ENCODE assay signal across 22 mouse cellular contexts in the genomic region with DNA sequence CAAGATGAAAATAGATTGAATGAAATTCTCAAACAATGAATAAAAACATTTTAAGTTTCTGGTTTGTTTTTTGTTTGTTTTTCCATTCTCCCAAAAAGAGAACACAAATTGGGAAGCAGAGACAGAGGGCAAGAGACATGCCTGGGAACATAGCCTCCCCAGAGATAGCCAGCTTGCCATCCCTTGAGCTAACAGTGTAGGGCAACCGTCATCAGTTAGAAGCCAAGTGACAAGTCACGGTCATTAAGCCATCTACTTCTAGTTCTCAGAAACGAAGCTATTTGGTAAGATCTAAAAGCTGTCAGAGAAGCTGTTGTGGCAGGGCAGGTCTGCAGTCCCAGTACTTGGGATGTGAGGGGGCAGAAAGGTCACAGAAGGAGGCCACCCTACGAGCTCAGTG. TPM values are rescaled to one million over a fixed set of nuclear protein-coding genes. Genes with fewer than 3 reads are reported as not detected.
DNase-seq lines count a peak whose midpoint lies in the region; ATAC-seq and TF ChIP-seq lines count a peak whose summit lies in the region.
"Had no signal": no experiment of that assay in that cellular context is flagged by ENCODE, and none has a peak within 500 bp of the region (broad histone marks: within the 10 kb centered on the region; RNA-seq: fewer than 3 reads in every experiment).

No protein-coding gene starts in this region.

- peaks cover 10% of the 10 kb centered on the region for H3K4me1 ChIP-seq in liver, adult 2 months (ENCODE audit: control insufficient read depth, insufficient read depth, low read length)
- peaks cover 24% of the 10 kb centered on the region for H3K4me1 ChIP-seq in liver, embryonic 12.5 days
- H3K4me1 ChIP-seq in G1E (ENCODE audit: insufficient read depth, low read depth, low read length) = peaks cover 87% of the 10 kb centered on the region
- H3K4me1 ChIP-seq: forebrain, embryonic 12.5 days had no signal

- H3ac ChIP-seq in myocyte (ENCODE audit: control insufficient read depth, insufficient read length) = no peak overlapping the region

- WGBS in liver, adult 2 months = 48% methylated on average over 4 of the region's 4 CpGs
- 42% methylated on average over 4 of the region's 4 CpGs for WGBS in liver, embryonic 12.5 days (ENCODE audit: insufficient replicate concordance)

- H3K27ac ChIP-seq in liver, adult 2 months (replicated peaks; ENCODE audit: insufficient read depth, low read depth, low read length) = no peak overlapping the region
- H3K27ac ChIP-seq in liver, embryonic 12.5 days = no peak overlapping the region
- H3K27ac ChIP-seq: embryonic facial prominence, embryonic 13.5 days; embryonic facial prominence, embryonic 15.5 days; forebrain, embryonic 10.5 days; forebrain, embryonic 12.5 days had no signal

- no peak for TF ChIP-seq CTCF in liver, adult 2 months (IDR thresholded peaks at IDR 0.05; ENCODE audit: low read depth, low read length)
- no peak for TF ChIP-seq CTCF in G1E (IDR thresholded peaks at IDR 0.05; ENCODE audit: low read depth, low read length)

- H3K36me3 ChIP-seq in liver, adult 2 months (ENCODE audit: control insufficient read depth, insufficient read depth, low read length) = no peaks in the 10 kb centered on the region
- no peaks in the 10 kb centered on the region for H3K36me3 ChIP-seq in liver, embryonic 12.5 days
- peaks cover 39% of the 10 kb centered on the region for H3K36me3 ChIP-seq in G1E (replicated peaks)
- no peaks in the 10 kb centered on the region for H3K36me3 ChIP-seq in myocyte (ENCODE audit: control insufficient read depth, insufficient read depth)
- H3K36me3 ChIP-seq: embryonic facial prominence, embryonic 13.5 days; embryonic facial prominence, embryonic 15.5 days; forebrain, embryonic 10.5 days; forebrain, embryonic 12.5 days had no signal

- no peak for ATAC-seq in liver, embryonic 12.5 days
- peak; percentile 31 for ATAC-seq in G1E (ENCODE audit: extremely low read depth, insufficient number of reproducible peaks, low FRiP score, poor library complexity, severe bottlenecking)
- ATAC-seq: forebrain, embryonic 14.5 days; forebrain, embryonic 16.5 days; Patski had no signal

- DNase-seq in liver, adult 2 months (ENCODE audit: extremely low read depth, low read depth, low spot score) = peak; percentile 22
- DNase-seq in G1E (ENCODE audit: low spot score) = no peak
- DNase-seq in adipocyte (ENCODE audit: low spot score) = peak; percentile 64
- DNase-seq in adrenal gland, adult 8-10 months = no peak
- no peak for DNase-seq in adrenal gland, postnatal 36 days
- DNase-seq: adrenal gland, adult 2 months; adrenal gland, postnatal 14 days; cerebellum, adult 11-12 months; cerebellum, adult 9-10 months; cerebellum, postnatal 10 days; cerebellum, postnatal 36 days; embryo, embryonic 11 days had no signal

- peaks cover 24% of the 10 kb centered on the region for H3K79me2 ChIP-seq in liver, adult 2 months (ENCODE audit: control insufficient read depth, insufficient read depth, low read length)
- H3K79me2 ChIP-seq in myocyte (ENCODE audit: control insufficient read depth, insufficient read depth) = peaks cover 89% of the 10 kb centered on the region

- H3K4me3 ChIP-seq in liver, adult 2 months (ENCODE audit: insufficient read depth, low read depth, low read length) = no peak overlapping the region
- H3K4me3 ChIP-seq in liver, embryonic 12.5 days = no peak overlapping the region
- no peak overlapping the region for H3K4me3 ChIP-seq in G1E (ENCODE audit: low read depth, low read length)
- H3K4me3 ChIP-seq in myocyte = no peak overlapping the region
- H3K4me3 ChIP-seq: embryonic facial prominence, embryonic 13.5 days; embryonic facial prominence, embryonic 15.5 days; erythroblast, embryonic 14.5 days; forebrain, embryonic 10.5 days; forebrain, embryonic 12.5 days had no signal

- no peak for TF ChIP-seq POLR2A in liver, adult 2 months (IDR thresholded peaks at IDR 0.05; ENCODE audit: extremely low read depth, insufficient read depth, low read length)
- TF ChIP-seq POLR2A in myocyte (IDR thresholded peaks at IDR 0.05; ENCODE audit: insufficient read length, low read depth) = no peak

- no peak overlapping the region for H3K4me2 ChIP-seq in liver, embryonic 12.5 days
- peak overlapping the region; percentile 50 for H3K4me2 ChIP-seq in myocyte (ENCODE audit: low read depth)
- H3K4me2 ChIP-seq: embryonic facial prominence, embryonic 13.5 days; embryonic facial prominence, embryonic 15.5 days; forebrain, embryonic 12.5 days had no signal

- no peaks in the 10 kb centered on the region for H3K27me3 ChIP-seq in liver, adult 2 months (ENCODE audit: control insufficient read depth, insufficient read depth, low read length)
- H3K27me3 ChIP-seq in liver, embryonic 12.5 days (replicated peaks) = no peaks in the 10 kb centered on the region
- H3K27me3 ChIP-seq in G1E (ENCODE audit: insufficient read depth, low read length) (no peaks in the 10 kb centered on the region), myocyte (ENCODE audit: control insufficient read depth, insufficient read depth, insufficient read length) (no peaks in the 10 kb centered on the region)
- H3K27me3 ChIP-seq: embryonic facial prominence, embryonic 13.5 days; embryonic facial prominence, embryonic 15.5 days; forebrain, embryonic 12.5 days; Patski had no signal

- H3K9ac ChIP-seq in liver, adult 2 months (ENCODE audit: low read depth, low read length) = no peak overlapping the region
- no peak overlapping the region for H3K9ac ChIP-seq in liver, embryonic 12.5 days
- H3K9ac ChIP-seq: embryonic facial prominence, embryonic 13.5 days; embryonic facial prominence, embryonic 15.5 days; forebrain, embryonic 12.5 days had no signal

- no peaks in the 10 kb centered on the region for H3K9me3 ChIP-seq in liver, embryonic 12.5 days (replicated peaks)
- H3K9me3 ChIP-seq in G1E (replicated peaks) = no peaks in the 10 kb centered on the region
- H3K9me3 ChIP-seq: embryonic facial prominence, embryonic 13.5 days; embryonic facial prominence, embryonic 15.5 days; forebrain, embryonic 10.5 days; forebrain, embryonic 12.5 days had no signal

TF ChIP-seq in myocyte, 11 proteins besides CTCF, POLR2A, EP300 and RAD21:
- no peak for TF ChIP-seq TCF3 (IDR thresholded peaks at IDR 0.05; ENCODE audit: insufficient read length, low read depth)
- TF ChIP-seq CEBPB (IDR thresholded peaks at IDR 0.05; ENCODE audit: insufficient read depth, poor library complexity, severe bottlenecking) = no peak
- no peak for TF ChIP-seq TCF12 (IDR thresholded peaks at IDR 0.05; ENCODE audit: insufficient read depth, poor library complexity, severe bottlenecking)
- TF ChIP-seq MYOG (IDR thresholded peaks at IDR 0.05; ENCODE audit: control insufficient read depth in 1 of 3, insufficient read depth in 1 of 3, insufficient read length in 2 of 3, low read depth in 2 of 3) = no peak
- no peak for TF ChIP-seq USF1 (IDR thresholded peaks at IDR 0.05; ENCODE audit: low read depth)
- no peak for TF ChIP-seq MYOD1 (IDR thresholded peaks at IDR 0.05; ENCODE audit: control insufficient read depth in 1 of 3, insufficient read length in 2 of 3, low read depth in 2 of 3)
- no peak for TF ChIP-seq REST (IDR thresholded peaks at IDR 0.05; ENCODE audit: insufficient read depth, insufficient read length)
- TF ChIP-seq E2F4 (IDR thresholded peaks at IDR 0.05; ENCODE audit: insufficient read depth) = no peak
- TF ChIP-seq SRF (IDR thresholded peaks at IDR 0.05; ENCODE audit: control insufficient read depth, insufficient read length, low read depth) = no peak

RNA-seq across cellular contexts. Expression of a gene that starts 44.8 kb away (rescaled TPM):
- total RNA-seq in liver, adult 2 months (2014; rRNA removed) = 25.7 and 27.9 TPM in 2 replicates
- polyA plus RNA-seq in liver, adult 2 months (2012; rRNA removed) = 5.4 and 5.9 TPM in 2 replicates
- 14.9 and 15.3 TPM in 2 replicates for polyA plus RNA-seq in liver, embryonic 12.5 days (2016; fragmentation: Nextera tagmentation; extraction: Ambion mirVana)
- total RNA-seq in G1E (2014; fragmentation: Nextera tagmentation) (115 and 132 TPM in 2 replicates), G1E (2017) (64.6 and 71.5 TPM in 2 replicates)
- polyA plus RNA-seq in G1E (2012) (6.1 and 9.4 TPM in 2 replicates), myocyte (2012; fragmentation: generic; extraction: Trizol) (13.9 TPM)
- 100 to 1,000 TPM in 3 of 4 experiments, 10 to 100 TPM in 1; 98.3 to 124 (median 123) TPM for total RNA-seq in adrenal gland, adult 8-10 months (2022)
- 100 to 1,000 TPM in 1 of 2 experiments, 10 to 100 TPM in 1; 98.5 to 102 TPM for total RNA-seq in adrenal gland, postnatal 36 days (2021)

Comparison
In these comparisons a context has a peak if more than half of its experiments do, and no peak if none do; other contexts are left out.
1. DNase-seq: peak in liver, adult 2 months (single experiment) and adipocyte (single experiment); none in G1E (single experiment), adrenal gland, adult 8-10 months (single experiment) and adrenal gland, postnatal 36 days (0 of 2).